Mouse (Mus musculus) induced T-regulatory cell, adult 2 months (primary cell): ENCODE results near the gene Olfr678.
"Not testable (repeated sequence)": the region's sequence is repeated elsewhere in the genome, so short reads cannot be mapped to it uniquely, and the experiment has no call there.

Experiments used
- DNase-seq: peaks from one replicate; pipeline ENCODE4 v3.0.0-alpha.2; 2012; ENCODE audit warnings: low read depth

Olfr678 gene

DNA sequence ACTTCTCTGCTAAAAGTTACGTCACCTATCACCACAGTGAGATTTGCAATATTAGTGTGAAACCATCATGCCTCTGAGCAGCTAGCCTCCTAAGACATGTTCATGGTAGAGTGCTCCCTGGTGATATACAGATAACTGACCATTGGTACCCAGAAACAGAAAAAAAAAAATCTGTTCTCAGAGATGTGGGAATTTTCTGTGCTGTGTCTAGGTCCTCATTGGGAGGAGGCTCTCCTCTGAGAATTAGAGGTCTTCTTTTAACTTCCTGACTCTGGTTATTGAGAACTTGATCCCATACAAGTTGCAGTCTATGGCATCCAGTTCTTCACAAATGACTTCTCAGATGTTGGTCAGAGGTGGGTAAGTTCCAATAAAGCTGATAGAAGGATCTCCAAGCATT lies at the start of gene Olfr678:
Olfr678 (plus strand) TSS at position 301 of the 400 bp plus-strand sequence.
- DNase-seq: no peak

DNA sequence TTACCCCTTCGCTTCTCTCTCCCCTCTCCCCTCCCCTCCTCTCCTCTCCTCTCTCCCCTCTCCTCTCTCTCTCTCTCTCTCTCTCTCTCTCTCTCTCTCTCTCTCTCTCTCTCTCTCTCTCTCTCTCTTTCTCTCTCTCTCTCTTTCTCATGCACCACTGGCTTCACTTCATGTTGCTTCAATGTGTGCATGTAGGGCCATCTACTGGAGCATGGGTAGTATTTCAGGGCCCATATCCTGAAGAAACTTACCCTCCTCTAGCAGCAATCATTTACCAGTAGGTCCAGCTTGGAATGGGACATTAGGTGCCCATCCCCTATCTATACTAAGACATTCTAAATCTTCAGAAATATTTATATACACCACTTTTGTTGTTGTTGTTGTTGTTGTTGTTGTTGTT lies 41.7 kb upstream of the Olfr678 start:
- no peak for DNase-seq

- no peak for DNase-seq
Measured at GRCm38 (mm10) chr7:105028360-105028759, 35.9 kb upstream of the Olfr678 start, which contains the start of gene Olfr675. Gene Olfr675 (minus strand): TSS chr7:105028460.

DNA sequence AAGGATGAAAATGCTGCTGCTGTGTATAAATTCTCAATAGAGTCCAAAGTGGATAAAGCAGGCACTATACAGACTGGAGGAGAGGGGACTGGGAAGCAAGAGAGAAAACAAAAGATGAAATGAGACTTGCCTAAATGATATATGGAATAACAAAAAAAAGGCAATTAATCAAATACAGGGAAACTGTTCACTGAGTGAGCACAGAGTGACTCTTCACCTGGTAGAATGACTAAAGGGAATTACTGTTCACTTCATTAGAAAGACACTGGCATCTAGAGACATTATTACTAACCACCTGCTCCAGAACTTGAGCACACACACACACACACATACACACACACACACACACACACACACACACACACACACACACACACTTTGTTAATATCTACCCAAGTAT lies 31.9 kb upstream of the Olfr678 start, which contains the start of gene Olfr676:
Olfr676 (plus strand) TSS at position 301 of the 400 bp plus-strand sequence.
- DNase-seq: no peak

DNA sequence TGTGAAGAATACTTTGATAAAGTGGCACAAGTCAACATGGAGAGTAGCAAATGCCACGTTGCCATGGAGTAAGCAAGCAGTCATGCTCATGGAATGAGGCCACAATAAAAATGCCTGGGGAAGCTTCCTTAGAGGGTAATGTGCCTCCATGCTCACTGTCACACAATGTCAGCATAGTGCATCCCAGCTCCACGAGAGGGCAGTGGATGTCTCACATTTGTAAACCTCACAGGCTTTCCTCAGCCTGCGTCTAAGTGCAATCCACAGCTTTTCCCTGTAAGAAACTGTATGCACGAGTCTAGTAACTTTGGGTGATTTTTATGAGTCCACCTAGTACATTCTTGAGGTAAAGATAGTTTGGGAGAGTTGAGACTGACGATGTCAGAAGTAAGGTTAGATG lies 30.4 kb upstream of the Olfr678 start:
- DNase-seq: not testable (repeated sequence)

GRCm38 (mm10) chr7:105058951-105059350 lies 5.3 kb upstream of the Olfr678 start:
- no peak for DNase-seq

- no peak for DNase-seq
Measured at GRCm38 (mm10) chr7:105080905-105081304, 16.6 kb downstream of the Olfr678 start, which contains the start of gene Olfr679. Gene Olfr679 (plus strand): TSS chr7:105081205.

GRCm38 (mm10) chr7:105092717-105093116 lies 28.4 kb downstream of the Olfr678 start, which contains the start of gene Olfr680-ps1:
Gene Olfr680-ps1 (minus strand): TSS chr7:105092817.
- not testable (repeated sequence) for DNase-seq

DNA sequence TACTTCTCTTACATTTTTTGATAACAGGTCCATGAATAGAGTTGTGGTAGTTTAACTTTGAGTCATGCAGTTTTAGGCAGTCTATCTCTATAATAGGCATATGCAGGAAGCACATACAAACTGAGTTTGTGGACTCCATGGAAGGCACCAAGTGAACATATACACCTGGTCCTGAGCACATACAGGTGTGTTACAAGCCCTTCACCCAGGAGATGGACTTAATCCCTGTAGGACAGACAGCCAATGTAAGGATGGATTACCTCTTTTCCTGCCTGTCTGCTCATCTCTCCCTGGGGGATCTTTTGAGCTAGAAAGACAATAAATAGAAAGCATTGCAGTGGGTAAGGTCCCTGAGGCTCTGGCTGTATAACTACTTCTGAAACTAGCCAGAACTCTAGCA lies 52.3 kb downstream of the Olfr678 start, which contains the start of gene Olfr681:
Olfr681 (plus strand) TSS at position 301 of the 400 bp plus-strand sequence.
- DNase-seq: no peak
